Mouse (Mus musculus): ENCODE data around the gene Brsk2.

Gene Brsk2

DNA sequence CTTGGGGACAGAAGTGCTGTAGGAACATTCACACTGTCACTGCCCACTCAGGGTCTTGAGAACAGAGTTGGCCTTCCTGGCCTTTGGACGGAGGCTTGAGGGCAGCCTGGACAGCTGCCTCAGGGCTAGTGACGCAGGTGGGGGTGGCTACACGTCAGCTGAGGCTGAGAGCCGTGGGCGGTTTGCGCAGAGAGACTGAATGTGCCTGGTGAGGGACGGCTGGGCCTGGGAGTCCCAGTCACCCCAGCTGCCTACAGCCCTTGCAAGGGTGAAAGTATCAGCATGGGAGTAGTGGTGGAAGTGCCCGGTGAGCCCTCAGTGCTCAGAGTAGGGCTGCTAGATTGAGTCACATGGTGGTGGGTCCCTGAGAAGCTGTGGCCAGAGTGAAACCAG lies 6.6 kb downstream of the Brsk2 start:
- DNase-seq (ENCODE audit: low spot score): no peak

DNA sequence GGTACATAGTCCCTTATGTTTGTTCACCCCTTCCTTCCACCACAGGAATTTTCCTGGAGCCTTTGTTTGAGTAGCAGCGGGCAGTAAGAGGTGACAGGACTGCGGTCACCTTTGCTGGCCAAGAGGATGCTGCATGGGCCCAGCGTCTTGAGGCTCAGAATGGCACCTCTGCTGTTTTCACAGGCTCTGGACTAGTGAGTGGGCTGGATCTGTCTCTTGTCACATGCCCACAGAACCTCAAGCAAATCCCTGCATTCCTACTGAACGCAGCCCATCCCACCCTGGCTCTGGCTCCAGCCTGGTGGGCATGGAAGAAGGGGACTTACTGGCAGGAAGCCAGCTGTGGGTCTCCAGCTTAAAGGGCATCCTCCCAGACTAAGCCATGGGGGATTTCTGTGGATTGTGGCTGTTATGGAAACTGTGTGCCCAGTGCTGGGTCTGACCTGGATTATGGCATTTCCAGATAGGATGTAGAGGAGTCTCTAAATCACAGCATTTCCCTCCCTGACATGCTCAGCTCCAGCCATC lies 8.0 kb downstream of the Brsk2 start:
- no peak for DNase-seq (ENCODE audit: low spot score)

DNA sequence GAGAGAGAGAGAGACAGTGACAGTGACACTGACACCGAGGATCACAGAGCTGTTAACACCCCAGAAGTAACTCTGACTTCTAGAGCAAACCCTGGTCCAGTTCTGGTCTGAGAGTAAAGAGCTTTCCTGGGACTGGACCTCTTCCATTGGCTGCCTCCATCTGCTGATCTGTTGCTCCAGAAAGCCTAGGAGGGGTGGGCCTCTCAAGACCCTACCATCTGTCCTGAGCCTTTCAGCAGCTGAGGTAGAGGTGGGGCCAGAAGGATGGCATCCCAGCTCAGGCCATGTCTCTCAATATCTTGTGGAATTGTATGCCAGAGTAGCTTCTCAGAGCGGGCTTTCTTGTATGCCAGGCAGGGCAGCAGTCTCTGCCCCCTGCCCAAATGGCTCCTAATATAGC lies 8.7 kb downstream of the Brsk2 start:
- DNase-seq (ENCODE audit: low spot score): no peak

DNA sequence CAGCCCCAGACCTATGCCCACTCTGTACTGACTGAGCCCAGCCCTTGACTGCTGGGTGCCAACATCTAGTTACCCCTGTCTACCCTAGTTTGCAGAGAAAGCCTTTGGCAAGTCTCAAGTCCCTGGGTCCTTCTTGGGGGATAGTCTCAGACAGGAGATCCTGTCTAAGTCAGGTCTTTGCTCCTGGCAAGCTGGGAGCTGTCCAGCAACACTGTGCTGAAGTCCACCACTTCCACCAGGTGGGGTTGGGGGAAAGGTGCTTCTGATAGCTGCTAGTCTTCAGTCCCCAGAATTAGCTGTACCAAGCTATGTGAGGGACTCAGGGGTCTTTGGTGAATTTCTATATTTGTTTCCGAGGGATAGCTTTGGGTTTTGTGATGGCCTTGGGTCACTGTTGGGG lies 9.6 kb downstream of the Brsk2 start:
- peak; percentile 45 for DNase-seq (ENCODE audit: low spot score)

DNA sequence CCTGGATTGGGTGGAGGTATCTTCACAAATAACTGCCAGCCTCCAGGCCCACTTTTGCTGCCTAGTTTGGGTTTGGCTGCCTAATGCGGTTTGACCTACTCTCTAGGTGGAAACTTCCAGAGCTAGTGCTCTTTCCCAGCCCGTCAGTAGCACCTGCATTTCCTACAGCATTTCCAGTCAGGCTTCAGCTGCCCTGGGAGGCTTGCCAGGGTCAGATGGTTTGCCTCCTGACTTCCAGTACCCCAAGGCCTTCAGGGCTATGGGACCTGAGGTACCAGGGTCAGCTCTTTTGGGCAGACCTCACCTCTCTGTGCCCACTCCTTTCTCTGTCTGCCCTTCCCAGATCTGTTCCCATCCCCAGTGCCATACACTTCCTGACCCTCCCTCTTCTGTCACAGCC lies 11.4 kb downstream of the Brsk2 start:
- DNase-seq (ENCODE audit: low spot score): no peak

DNA sequence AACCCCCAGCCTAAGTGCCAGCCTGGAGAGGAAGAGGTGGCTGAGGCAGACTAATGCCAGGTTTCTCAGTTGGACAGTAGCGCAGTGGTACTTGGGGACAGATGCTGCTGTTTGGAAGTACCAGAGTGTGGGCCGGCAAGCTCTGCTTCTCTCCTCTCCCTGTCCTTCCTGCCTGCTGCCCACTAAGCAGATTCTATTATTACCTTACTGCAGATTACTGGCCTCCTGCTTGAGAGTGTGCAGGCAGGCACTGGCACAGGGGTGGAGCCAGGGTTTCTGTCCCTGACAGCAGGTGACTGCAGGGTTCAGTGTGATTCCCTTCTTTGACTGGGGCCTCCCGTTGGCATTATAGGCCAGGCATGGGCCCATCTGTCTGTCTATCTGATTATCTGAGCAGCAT lies 11.9 kb downstream of the Brsk2 start:
- no peak for DNase-seq (ENCODE audit: low spot score)

DNA sequence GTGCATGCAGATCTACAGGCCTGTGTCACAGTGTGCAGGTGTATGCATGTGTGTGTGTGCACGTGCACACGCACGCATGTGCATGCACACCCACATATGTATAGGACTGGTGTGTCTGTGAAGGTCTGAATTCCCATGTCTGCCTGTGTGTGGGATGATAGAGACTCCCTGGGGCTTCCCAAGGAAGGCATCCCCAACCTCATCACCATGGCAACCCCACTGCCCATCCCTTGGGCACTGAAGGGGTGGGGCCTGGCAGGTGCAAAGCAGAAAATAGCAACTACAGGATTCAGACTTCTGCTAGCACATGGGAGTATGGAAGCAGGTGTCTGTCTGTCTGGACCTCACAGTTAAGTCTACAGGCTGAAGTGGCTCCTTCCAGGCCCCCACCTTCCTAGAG lies 13.0 kb downstream of the Brsk2 start:
- no peak for DNase-seq (ENCODE audit: low spot score)

DNA sequence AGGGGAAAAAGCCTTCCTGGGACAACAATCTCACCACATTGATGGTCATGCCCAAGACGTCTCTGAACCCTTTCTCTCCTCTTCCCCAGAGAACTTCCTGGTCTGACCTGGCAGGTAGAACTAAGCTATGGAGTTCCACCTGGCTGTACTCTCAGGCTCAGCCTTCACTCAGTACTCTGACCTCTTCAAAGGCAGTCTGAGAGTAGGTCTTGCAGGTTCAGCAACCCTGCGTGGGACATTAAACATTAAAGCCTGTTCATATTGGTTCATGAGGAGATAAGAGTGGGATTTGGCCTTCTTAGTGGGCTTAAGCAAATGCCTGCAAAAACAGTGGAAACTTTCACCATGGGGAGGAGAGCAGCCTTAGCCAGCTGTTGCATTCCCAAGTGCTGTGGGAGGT lies 16.7 kb downstream of the Brsk2 start:
- DNase-seq (ENCODE audit: low spot score): no peak

DNA sequence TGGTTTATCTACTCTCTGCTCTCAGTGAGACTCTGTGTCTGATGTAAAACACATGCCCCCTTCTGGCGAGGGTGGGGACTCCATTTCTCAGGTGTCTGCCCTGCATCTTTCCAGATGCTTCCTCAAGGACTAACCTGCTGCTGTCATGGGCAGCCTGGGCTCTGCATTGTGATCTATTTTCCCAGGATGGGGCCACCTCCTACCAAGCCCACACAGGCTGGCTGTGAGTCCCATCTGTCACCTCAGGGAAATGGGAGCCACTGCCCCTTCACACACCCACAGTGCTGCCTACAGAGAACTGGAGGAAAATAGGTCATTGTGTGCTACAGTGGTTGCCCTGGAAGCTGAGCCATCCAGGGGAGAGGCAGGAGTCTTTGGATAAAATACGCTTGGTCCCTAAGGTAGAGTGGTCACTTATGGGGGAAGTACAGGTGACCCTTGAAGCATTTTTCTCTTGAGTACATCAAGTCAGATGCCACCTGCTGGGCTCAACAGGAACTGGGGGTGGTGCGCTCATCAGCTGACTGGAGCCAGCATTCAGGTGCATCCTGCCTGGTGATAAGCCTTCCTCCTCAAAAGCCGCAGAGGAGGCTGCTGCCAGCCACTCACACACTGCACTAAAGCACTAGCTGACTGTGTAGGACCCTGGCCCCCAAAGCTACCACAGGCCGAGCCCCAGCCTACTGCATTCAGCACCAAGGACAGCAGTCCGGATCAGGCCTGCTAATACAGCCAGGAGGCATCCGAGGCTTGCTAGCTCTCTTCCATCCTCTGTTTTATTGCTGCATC lies 23.5 kb downstream of the Brsk2 start:
- DNase-seq (ENCODE audit: low spot score): peak; percentile 74

DNA sequence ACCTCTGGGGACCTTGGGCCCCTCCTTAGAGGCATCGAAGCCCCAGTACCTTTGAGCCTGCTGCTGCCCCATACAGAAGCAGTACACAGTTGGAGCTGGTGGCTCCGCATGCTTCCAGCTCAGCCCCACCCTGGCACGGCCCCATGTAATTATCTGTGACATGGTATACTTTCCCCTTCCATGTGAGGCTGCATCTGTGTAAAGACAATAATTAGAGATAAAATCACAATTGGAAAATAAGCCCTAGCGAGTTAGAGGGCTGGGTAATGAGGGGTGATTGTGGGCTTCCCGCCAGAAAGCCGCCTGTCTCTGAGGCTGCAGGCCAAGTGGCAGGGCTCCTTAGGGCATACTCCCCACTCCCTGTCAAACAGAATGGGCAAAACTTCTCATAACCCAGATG lies 28.5 kb downstream of the Brsk2 start:
- DNase-seq (ENCODE audit: low spot score): no peak

DNA sequence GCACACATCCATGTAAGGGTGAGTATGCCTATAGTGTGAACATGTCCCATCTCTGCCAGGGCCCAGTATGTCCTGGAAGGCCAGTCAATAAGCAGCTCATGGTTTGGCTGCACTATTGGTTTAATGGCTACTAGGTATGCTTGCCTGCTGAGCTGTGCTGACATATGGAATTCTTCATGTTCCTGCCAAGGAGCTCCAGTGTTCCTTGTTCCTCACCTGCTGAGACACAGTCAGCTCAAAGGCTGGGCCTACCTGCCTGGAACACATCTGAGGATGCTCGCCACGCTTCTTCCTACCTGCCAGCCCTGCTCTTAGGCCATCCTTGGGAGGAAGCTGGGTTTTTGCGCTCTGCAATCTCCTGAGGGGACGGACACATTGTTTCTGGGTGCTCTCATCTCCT lies 29.7 kb downstream of the Brsk2 start:
- DNase-seq (ENCODE audit: low spot score): no peak

DNA sequence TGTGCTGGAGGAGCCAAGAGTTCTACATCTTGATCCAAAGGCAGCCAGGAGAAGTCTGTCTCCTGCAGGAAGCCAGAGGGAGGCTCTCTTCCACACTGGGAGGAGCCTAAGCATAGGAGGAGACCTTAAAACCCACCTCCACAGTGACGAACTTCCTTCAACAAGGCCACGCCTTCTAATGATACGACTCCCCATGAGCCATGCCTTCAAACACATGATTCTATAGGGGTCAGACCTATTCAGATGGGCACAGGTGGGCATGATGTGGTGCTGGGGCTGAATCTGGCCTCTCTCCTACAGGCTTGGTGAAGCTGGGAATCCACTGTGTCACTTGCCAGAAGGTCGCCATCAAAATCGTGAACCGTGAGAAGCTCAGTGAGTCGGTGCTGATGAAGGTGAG lies 31.7 kb downstream of the Brsk2 start:
- no peak for DNase-seq (ENCODE audit: low spot score)

DNA sequence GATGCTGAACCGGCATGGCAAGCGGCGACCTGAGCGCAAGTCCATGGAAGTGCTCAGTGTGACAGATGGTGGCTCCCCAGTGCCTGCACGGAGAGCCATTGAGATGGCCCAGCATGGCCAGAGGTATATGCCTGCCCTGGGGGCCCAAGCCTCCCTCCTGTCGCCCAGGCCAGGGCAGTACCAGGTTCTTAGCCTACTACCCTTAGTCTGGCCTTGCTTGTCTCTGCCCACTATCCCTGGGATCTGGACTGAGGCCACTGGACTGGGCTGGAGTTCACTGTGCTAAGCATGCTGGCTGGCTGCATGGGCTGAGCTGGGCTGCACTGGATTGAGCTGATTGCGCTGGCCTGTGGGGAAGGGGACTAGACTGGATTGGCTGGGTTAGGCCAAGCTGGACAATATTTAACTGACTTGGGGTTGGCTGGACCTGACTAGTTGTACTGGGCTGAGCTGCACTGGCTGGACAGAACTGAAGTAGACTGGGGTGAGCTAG lies 38.8 kb downstream of the Brsk2 start:
- DNase-seq (ENCODE audit: low spot score): no peak

DNA sequence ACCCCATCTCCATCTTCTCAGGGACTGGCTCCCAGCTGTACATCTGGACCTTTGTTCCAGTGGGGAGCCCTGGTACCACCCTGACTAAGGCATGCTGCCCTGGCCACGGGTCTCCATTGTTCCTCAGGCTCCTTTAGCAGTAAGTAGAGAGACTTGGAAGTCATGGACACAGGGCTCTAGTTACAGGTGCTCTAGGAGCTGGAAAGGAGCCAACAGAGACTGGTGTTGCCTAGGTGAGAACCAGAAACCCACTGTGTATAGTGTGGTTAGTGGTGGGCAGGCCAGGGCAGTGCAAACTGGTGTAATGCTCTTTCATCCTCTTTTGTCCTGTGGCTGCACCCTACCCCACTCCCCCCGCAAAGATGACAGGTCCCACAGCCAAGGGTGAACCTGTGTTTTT lies 41.6 kb downstream of the Brsk2 start:
- no peak for DNase-seq (ENCODE audit: low spot score)

DNA sequence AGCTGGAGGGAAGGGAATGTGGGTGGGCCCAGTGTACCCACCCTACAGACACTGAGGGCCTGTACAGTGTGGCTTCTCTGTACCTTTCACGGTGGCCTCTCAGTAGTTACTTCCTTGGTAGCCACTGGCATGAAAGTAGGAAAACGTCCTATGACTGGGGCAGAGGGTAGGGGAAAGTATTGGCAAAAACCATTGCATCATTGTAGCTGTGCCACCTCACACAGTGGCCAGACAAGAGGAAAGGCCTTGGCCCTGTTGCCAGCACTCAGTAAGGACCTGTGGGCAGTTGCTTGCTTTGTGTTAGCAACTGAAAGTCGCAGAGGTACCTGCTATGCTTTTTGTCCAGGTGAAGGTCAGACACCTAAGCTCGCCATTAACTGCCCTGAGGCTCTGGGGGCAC lies 44.6 kb downstream of the Brsk2 start:
- no peak for DNase-seq (ENCODE audit: low spot score)

DNA sequence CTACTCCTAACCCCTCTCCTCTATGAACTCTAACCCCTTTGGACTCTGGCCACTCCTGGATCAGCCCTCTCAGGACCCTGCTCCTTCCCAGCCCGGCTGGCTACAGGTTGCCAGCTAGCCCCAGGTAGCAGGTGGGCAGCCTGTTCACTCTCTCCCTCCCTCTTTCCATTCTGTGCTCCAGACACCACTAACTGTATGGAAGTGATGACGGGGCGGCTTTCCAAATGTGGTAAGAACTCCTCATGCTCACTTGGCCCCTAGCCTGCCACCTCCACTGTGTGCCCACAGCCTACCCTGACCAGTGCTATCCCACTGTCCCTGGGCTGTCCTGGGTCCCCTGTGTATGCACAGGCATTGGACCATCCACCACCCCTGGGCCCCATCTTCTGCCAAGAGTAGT lies 51.1 kb downstream of the Brsk2 start:
- DNase-seq (ENCODE audit: low spot score): no peak

DNA sequence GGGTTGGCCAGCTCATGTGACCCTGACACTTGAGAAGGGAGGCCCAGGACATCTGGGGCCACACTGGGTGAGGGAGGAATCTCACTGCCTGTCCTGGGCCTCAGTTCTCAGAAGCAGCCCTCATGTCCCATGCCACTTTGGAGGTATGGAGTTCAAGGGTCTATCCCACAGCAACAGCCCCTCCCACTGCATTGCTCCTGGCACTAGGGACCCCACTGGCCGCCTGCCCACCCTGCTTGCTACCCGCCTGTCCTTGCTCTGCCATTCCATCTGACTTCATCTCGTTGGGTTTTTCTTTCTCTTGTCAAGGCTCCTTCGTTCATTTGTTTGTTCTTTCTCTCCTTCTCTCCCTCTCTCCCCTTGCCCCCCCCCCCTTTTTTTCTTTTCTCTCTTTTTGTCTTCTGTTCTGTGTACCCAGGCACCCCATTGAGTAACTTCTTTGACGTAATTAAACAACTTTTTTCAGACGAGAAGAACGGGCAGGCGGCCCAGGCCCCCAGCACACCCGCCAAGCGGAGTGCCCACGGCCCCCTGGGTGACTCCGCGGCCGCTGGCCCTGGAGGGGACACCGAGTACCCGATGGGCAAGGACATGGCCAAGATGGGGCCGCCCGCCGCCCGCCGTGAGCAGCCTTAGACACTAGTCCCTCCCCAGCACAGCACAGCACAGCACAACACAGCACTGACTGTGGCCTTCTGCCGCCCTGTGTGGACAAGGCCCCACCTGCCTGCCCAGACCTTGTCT lies 52.2 kb downstream of the Brsk2 start:
- DNase-seq (ENCODE audit: low spot score): no peak

DNA sequence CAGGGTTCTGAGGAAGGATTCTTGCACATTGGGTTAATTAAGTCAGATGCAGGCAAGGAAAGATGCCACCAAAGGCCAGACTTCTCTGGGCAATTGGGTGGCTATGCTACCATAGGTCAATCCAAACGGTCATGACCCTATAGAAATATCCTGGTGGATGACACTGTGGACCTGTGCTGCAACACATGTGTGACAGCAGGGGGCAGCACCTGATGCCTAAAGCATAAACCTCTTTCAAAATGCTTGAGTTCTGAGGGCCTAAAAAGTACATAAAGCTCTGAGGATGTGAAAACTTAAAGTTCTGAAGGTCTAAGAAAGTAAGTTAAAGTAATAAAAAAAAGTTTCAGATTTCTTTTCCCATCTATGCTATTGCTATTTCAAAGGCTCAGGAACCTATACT lies 67.0 kb downstream of the Brsk2 start:
- peak; percentile 64 for DNase-seq (ENCODE audit: low spot score)

DNA sequence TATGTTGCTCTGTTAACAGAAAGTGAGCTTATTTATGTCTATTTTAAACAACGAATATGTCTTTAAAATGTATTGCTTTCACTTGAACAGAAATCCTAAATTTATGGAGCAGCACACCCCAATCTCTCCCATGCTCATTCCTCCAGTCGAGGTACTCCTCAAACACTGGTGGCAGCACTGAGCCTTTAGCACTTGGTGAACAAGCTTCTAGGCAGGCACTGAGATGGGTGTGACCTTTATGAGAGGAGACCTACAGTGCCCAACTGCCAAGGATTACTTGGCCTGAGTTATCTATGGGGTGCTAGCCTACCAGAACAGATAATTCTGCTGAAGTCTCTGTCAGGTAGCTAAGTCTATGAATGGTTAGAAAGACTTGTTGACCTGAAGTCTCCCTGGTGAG lies 70.1 kb downstream of the Brsk2 start:
- peak; percentile 7 for DNase-seq (ENCODE audit: low spot score)

DNA sequence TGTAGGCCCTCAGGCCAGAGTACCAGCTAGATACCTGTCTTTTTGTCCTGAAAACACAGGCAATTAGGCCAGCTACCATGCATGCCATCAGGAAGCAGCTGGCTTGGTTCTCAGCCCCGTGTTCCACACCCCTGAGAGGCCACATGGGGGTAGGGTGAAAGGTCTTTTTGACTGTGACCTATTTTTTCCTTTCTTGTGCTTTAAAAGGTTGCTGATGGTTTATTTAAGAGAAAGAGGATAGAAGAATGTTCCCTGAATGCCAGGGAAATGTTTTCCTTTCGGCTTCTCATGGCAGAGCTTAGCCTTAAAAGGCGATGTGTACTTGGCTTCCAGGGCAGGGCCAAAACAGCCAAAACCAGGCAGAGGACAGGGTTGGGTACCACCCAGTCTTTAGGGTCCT lies 71.3 kb downstream of the Brsk2 start:
- no peak for DNase-seq (ENCODE audit: low spot score)

DNA sequence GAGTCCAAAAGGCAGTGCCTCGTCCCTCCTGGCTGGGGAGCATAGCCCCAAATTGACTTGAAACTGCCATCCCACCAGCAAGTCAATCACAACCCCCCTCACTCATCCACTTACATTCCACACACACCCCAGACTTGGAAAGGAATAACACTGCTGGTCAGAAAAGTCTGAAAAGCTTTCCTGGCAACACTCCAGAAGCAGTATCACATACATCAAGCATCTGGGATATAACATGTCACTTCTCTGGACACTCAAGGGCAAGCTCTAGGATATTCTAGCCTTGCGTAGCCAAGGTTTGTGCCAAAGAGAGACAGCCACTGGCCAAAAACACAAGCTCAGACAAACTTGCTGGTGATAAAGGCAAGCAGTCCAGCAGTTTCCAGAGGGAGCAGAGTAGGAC lies 75.6 kb downstream of the Brsk2 start:
- no peak for DNase-seq (ENCODE audit: low spot score)

DNA sequence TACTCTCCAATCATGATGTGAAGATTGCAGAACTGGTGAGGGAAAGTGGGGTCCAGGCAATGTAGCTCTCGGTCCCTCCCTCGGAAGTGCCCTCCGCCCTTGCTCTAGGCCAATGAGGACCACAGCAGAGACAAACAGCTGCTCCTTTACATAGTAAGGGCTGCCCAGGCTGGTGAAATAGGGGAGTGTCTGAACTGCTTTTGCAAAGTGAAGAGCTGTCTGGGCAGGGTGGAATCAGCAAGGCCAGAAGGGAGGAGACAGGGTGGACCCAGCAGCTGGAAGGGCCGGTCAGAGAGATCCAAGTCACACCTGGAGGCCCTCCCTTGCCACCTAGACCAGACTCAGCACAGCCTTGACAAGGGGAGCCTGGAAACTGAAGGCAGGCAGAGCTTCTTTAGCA lies 76.4 kb downstream of the Brsk2 start:
- no peak for DNase-seq (ENCODE audit: low spot score)

DNA sequence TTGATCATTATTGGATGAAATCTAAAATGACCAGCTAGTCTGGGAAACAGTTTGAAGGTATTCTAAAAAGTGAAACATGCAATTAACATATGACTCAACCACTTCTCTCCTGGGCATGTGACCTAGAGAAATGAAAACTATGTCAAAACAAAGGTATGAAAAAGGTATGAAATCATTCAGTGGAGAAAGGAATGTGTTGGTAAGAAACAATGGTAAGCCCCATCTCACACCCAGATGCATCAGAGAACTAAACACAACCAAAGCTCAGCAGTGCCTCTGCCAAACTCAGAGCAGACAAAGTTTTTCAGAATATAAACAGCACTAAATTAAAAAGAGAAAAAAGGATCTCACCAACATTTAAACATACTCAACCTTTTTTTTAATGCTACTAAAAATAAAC lies 80.5 kb downstream of the Brsk2 start:
- DNase-seq (ENCODE audit: low spot score): no peak

All from embryo, embryonic 10.5 days (tissue).